Mouse (Mus musculus) thymus, adult 2 months (tissue): Measurements from ENCODE around the gene Cst6. TPM values are rescaled to one million over a fixed set of nuclear protein-coding genes. Genes with fewer than 3 reads are reported as not detected.

Source experiments
- DNase-seq: peaks from one replicate; pipeline ENCODE4 v3.0.0; 2021
- H3K27ac ChIP-seq: fragments of 200-500 bp; 2 replicates; pipeline ENCODE4 v1.5.1; 2012; ENCODE audit warnings: low read length, control low read depth; ENCODE audit not compliant: control insufficient read depth, insufficient read depth
- H3K27me3 ChIP-seq: fragments of 200-500 bp; 2 replicates; pipeline ENCODE4 v1.6.1; 2012; ENCODE audit warnings: mild to moderate bottlenecking, low read length, moderate library complexity, mixed read lengths; ENCODE audit not compliant: control insufficient read depth, insufficient read depth
- H3K36me3 ChIP-seq: fragments of 200-500 bp; 2 replicates; pipeline ENCODE4 v1.6.1; 2012; ENCODE audit warnings: mild to moderate bottlenecking, low read length, moderate library complexity; ENCODE audit not compliant: control insufficient read depth, insufficient read depth
- H3K4me1 ChIP-seq: fragments of 200-500 bp; replicated peaks from 2 replicates; pipeline ENCODE4 v1.6.1; 2012; ENCODE audit warnings: low read length; ENCODE audit not compliant: control insufficient read depth, insufficient read depth
- H3K4me3 ChIP-seq: fragments of 200-500 bp; 2 replicates; pipeline ENCODE4 v1.5.1; 2012; ENCODE audit warnings: mild to moderate bottlenecking, low read length, control low read depth, moderate library complexity; ENCODE audit not compliant: control insufficient read depth, insufficient read depth
- CTCF ChIP-seq: fragments of 200-500 bp; IDR thresholded peaks from 2 replicates; pipeline ENCODE4 v1.5.1; 2012; ENCODE audit warnings: mild to moderate bottlenecking, control low read depth, low read length, moderate library complexity, borderline replicate concordance; ENCODE audit not compliant: control insufficient read depth, poor library complexity, insufficient read depth; ENCODE audit errors: extremely low read depth
- POLR2A ChIP-seq: fragments of 200-500 bp; IDR thresholded peaks from 2 replicates; pipeline ENCODE4 v1.6.1; 2012; ENCODE audit warnings: mild to moderate bottlenecking, low read length, control low read depth, moderate library complexity; ENCODE audit not compliant: control insufficient read depth, poor library complexity, insufficient read depth; ENCODE audit errors: extremely low read depth
- WGBS: fragments of 180-500 bp; shearing (Covaris S2); methylation state at CpG from one replicate; pipeline ENCODE4 v1.1.7; 2018; 5-methylcytosine and 5-hydroxymethylcytosine counted together
- polyA plus RNA-seq: library from polyadenylated mRNA; depleted of rRNA; stranded (reverse); fragments of >200 nt; gene quantifications from 2 replicates; pipeline ENCODE4 v1.2.3, GENCODE M21; 2012

Cst6 gene
- polyA plus RNA-seq, 1 experiment, result 101 TPM

- H3K4me3 ChIP-seq, result no peak overlapping the region
- no peaks in the 10 kb centered on the region for H3K27me3 ChIP-seq
- no peak for TF ChIP-seq POLR2A
- no peak for TF ChIP-seq CTCF
- WGBS, result 90% methylated on average over 3 of the region's 3 CpGs
- DNase-seq, result no peak
- H3K36me3 ChIP-seq, result peaks cover 36% of the 10 kb centered on the region
- no peak overlapping the region for H3K27ac ChIP-seq
- peaks cover 13% of the 10 kb centered on the region for H3K4me1 ChIP-seq
These were observed 21.6 kb upstream of the Cst6 start for GRCm38 (mm10) chr19:5370932-5371331.

DNA sequence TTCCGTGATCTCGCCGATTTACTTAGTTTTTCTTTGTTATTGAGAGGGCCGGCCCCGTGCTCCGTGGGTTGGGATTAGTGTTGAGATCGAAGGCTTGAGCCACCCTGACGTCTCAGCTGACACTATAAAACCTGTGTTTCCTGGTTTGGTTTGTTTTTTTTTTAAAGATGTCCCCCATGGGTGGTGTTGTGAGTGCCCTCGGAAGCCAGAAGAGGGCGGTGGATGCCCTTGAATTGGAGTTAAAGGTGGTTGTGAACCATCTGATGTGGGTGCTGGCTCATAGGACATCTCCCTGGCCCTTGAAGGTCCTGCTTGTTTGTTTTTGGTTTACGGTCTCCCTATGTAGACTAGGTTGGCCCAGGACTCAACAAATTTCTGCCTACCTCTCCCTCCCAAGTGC, 18.1 kb upstream of the Cst6 start:
- Histone ChIP-seq H3K27ac (no peak overlapping the region), H3K4me1 (peaks cover 26% of the 10 kb centered on the region), H3K27me3 (no peaks in the 10 kb centered on the region), H3K4me3 (peak overlapping the region; percentile 65), H3K36me3 (peaks cover 31% of the 10 kb centered on the region)
- 10% methylated on average over 11 of the region's 11 CpGs for WGBS
- peak; percentile 11 for DNase-seq
- no peak for TF ChIP-seq POLR2A
- no peak for TF ChIP-seq CTCF

DNA sequence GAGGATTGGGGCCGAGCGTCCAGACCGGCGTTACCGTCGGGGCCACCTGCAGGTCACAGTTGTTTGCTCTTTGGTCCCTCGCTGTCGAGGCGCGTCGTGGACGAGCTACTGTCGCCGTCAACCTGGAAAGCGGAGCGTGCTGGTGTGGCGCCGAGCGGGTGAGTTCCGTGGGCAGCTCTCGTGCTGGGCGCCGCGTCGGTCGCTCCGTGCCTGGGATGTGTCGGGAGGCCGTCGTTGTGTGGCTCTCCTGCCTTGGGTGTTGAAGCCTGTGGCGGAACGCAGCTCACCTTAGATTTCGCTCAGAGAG, 17.6 kb upstream of the Cst6 start, which contains the start of gene Banf1:
TSS of gene Banf1 (minus strand) at position 116 of the 307 bp plus-strand sequence.
- H3K4me3 ChIP-seq, result peak within 1 kb of the TSS; percentile 65
- no peaks in the 10 kb centered on the region for H3K27me3 ChIP-seq
- no peak for TF ChIP-seq POLR2A
- no peak for TF ChIP-seq CTCF
- H3K36me3 ChIP-seq, result peaks cover 27% of the 10 kb centered on the region
- under 1% methylated on average over 33 of the region's 33 CpGs for WGBS
- peak within 1 kb of the TSS; percentile 60; the same call in 1 of the 2 replicates for H3K27ac ChIP-seq
- peaks cover 26% of the 10 kb centered on the region for H3K4me1 ChIP-seq
- DNase-seq, result no peak

DNA sequence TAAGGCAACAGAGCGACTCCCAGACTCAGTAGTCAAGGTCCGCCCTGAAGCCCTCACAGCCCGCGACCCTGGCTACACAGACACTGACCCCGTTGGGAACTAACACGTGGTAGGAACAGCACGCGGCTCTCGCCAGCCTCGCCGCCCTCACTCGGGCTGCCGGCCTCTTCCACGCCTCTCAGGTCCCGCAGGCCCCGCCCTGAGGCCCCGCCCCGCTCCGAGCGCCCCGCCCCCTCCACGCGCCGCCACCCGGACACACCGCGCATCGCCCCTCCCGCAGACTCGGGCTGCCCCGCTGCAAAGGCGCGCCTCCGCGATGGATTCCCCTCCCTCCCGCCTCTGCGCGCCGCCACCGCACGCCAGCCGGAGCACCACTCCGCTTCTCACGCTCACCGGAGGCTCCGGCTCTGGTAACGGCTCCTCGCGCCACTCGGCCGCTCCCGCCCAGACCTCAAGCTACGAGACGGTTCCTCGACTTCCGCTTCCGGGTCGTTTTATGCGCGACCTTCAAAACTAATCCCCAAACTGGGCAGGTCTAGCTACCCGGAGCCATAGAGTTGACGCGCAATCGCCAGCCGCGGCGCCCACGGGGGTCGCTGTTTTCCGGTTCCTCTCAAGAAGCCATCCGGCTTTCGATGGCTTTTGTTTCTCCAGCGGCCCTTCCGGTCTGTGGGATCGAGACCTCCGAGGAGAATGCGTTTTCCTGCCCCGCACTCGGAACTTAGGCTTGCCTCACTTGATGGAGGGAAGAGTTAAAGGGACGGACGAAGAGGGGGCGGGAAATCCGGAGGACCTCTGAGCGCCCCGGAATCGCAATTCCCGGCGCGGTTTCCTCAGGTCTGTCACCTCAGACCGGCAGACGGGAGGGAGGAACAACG, 17.0 kb upstream of the Cst6 start, which contains the start of gene Eif1ad:
TSS of gene Eif1ad (plus strand) at position 567 of the 878 bp plus-strand sequence.
- H3K27ac ChIP-seq, result peak within 1 kb of the TSS; percentile 60; the same call in 1 of the 2 replicates
- no peaks in the 10 kb centered on the region for H3K27me3 ChIP-seq
- TF ChIP-seq CTCF (peak; percentile 79; the same call in 1 of the 2 replicates), POLR2A (peak; percentile 71; the same call in 1 of the 2 replicates)
- DNase-seq, result peak; percentile 89
- H3K4me3 ChIP-seq, result peak within 1 kb of the TSS; percentile 65
- peaks cover 26% of the 10 kb centered on the region for H3K4me1 ChIP-seq
- H3K36me3 ChIP-seq, result peaks cover 24% of the 10 kb centered on the region
- under 1% methylated on average over 88 of the region's 92 CpGs for WGBS

DNA sequence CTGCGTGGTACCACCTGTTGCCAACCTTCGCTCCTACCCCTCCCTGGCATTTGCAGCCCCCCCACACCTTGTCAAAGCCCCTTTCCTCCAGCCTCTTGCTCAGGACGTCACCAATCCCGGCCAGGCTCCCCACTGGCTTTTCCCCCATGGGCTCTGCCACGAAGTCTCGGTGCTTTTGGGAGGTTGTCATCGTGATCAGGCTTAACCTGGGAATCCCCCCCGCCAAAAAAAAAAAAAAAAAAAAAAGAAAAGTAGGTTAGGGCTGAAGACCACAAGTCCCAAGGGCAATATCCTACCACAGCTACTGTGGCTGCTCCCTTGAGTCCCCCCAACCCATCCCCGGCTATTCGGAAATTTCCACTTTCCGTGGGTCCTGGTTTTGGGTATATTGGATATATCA, 16.4 kb upstream of the Cst6 start:
- Histone ChIP-seq H3K27ac (no peak overlapping the region), H3K4me3 (peak overlapping the region; percentile 65), H3K36me3 (peaks cover 21% of the 10 kb centered on the region), H3K4me1 (peaks cover 26% of the 10 kb centered on the region), H3K27me3 (no peaks in the 10 kb centered on the region)
- TF ChIP-seq CTCF (no peak), POLR2A (no peak)
- 7% methylated on average over 11 of the region's 11 CpGs for WGBS
- peak; percentile 9 for DNase-seq

DNA sequence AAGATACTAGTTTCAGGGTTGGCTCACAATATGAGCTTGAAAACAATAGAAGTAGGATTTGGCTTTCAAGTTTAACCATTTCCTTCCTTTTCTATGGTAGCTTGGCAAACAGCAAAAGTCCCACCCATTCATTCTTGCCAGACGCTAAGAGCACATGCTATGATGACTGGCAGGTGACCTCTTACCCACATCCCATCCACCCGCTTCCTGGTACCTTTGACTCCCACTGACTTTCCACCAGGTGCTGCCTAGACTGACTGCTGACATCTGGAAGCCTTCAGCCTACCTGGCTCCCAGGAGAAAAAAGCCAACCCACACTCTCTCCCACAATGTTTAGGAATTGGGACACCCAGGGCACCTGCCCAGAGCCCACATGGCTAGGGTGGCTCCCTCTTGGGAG, 14.8 kb upstream of the Cst6 start:
- Histone ChIP-seq H3K4me3 (no peak overlapping the region), H3K27ac (no peak overlapping the region), H3K27me3 (no peaks in the 10 kb centered on the region), H3K36me3 (peaks cover 5% of the 10 kb centered on the region; the same call in 1 of the 2 replicates), H3K4me1 (peaks cover 26% of the 10 kb centered on the region)
- TF ChIP-seq POLR2A, result no peak
- no peak for TF ChIP-seq CTCF
- no peak for DNase-seq
- WGBS, result 7% methylated on average over 2 of the region's 2 CpGs
